Mouse (Mus musculus) heart, embryonic 15.5 days (tissue): ENCODE results near the gene Slc6a6. TPM values are rescaled to one million over a fixed set of nuclear protein-coding genes. Genes with fewer than 3 reads are reported as not detected.

Experiments used
- ATAC-seq: fragments of 200-750 bp; cut with Nextera tagmentation; replicated peaks from 2 replicates; pipeline ENCODE4 v1.8.0; 2017; ENCODE audit warnings: low read depth, moderate TSS enrichment; ENCODE audit not compliant: insufficient number of reproducible peaks, insufficient read depth, low FRiP score
- H3K27ac ChIP-seq: fragments of 300-500 bp; sonication (generic); 2 replicates; pipeline ENCODE4 v1.5.1; 2015; ENCODE audit warnings: mild to moderate bottlenecking, inconsistent platforms
- H3K27me3 ChIP-seq: fragments of 300-500 bp; sonication (generic); 2 replicates; pipeline ENCODE4 v1.6.1; 2015; ENCODE audit warnings: inconsistent platforms
- H3K36me3 ChIP-seq: fragments of 300-500 bp; sonication (generic); 2 replicates; pipeline ENCODE4 v1.6.1; 2015; ENCODE audit warnings: mild to moderate bottlenecking, inconsistent platforms
- H3K4me1 ChIP-seq: fragments of 300-500 bp; sonication (generic); replicated peaks from 2 replicates; pipeline ENCODE4 v1.6.1; 2015; ENCODE audit warnings: inconsistent platforms
- H3K4me2 ChIP-seq: fragments of 300-500 bp; sonication (generic); 2 replicates; pipeline ENCODE4 v1.6.1; 2015; ENCODE audit warnings: inconsistent platforms, mild to moderate bottlenecking, moderate library complexity
- H3K4me3 ChIP-seq: fragments of 300-500 bp; sonication (generic); 2 replicates; pipeline ENCODE4 v1.5.1; 2015; ENCODE audit warnings: mild to moderate bottlenecking, inconsistent platforms
- H3K9ac ChIP-seq: fragments of 300-500 bp; sonication (generic); 2 replicates; pipeline ENCODE4 v1.6.1; 2015; ENCODE audit warnings: mild to moderate bottlenecking, inconsistent platforms
- H3K9me3 ChIP-seq: fragments of 300-500 bp; sonication (generic); replicated peaks from 2 replicates; pipeline ENCODE4 v1.6.1; 2016; ENCODE audit warnings: inconsistent platforms
- WGBS: fragments of 180-500 bp; shearing (Covaris S2); methylation state at CpG from one replicate; pipeline ENCODE4 v1.1.7; 2015; ENCODE audit warnings: mixed read lengths; 5-methylcytosine and 5-hydroxymethylcytosine counted together
- polyA plus RNA-seq: library from polyadenylated mRNA; unstranded; fragments of >200 nt; fragmentation: Nextera tagmentation; extraction: Ambion mirVana; gene quantifications from 2 replicates; pipeline ENCODE4 v1.2.1, GENCODE M21; 2015

Gene Slc6a6
- polyA plus RNA-seq, 1 experiment from 2014 or later: 72.5 TPM

DNA sequence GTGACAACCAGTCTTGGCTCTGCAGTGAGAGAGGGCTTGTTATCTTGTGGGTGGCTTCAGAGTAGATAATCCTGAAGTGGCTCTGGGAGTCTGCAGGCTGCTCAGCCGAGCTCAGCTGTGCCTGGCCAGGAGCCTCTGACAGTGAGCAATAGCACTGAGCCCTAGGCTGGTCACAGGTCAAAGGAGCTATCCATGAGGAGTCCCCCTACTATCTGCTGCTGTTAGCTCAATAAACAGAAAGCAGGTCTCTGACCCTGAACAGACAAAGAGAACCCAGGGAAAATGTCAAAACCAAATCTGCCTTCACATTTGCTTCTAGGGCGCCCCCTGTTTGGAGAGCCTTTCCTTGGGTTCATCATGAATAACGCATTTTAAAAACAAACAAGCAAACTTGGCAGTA lies 28.6 kb upstream of the Slc6a6 start:
- Histone ChIP-seq H3K4me1 (peaks cover 31% of the 10 kb centered on the region), H3K9me3 (no peaks in the 10 kb centered on the region), H3K27me3 (peaks cover 13% of the 10 kb centered on the region), H3K27ac (0 out of 2 replicates have a peak overlapping the region, but pooled peaks have one; percentile 8), H3K36me3 (no peaks in the 10 kb centered on the region), H3K4me3 (no peak overlapping the region), H3K9ac (no peak overlapping the region), H3K4me2 (no peak overlapping the region)
- 38% methylated on average over 3 of the region's 3 CpGs for WGBS
- no peak for ATAC-seq

DNA sequence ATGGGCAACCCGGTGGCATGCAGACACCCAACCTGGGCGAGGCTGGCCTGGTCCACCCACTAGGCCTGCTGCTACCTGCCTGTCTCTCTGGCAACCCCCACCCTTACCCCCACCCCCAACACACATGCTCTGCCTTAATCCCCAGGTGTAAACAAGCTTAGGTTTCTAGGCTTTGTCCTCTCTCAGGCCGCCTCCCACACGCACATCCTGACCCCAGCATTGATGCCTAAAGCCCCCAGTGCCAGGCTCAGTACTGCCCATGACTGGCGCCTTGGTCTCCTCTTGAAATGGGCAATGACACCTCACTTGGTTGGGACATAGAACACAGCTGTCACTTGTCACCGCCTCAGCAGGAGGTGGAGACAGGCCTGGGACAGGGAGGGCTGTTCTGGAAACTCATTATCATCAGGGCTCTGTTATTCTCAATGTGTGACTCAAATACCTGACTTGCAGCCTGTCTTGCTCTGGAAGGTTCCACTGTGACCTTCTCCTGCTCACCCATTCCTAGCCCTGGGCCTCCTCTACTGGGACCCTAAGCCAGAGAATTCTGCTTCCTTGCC lies 27.9 kb upstream of the Slc6a6 start:
- H3K9me3 ChIP-seq: no peaks in the 10 kb centered on the region
- no peak overlapping the region for H3K9ac ChIP-seq
- peaks cover 35% of the 10 kb centered on the region for H3K4me1 ChIP-seq
- no peak; the same call in 1 of the 2 replicates for ATAC-seq
- H3K4me2 ChIP-seq: no peak overlapping the region
- H3K27ac ChIP-seq: 0 out of 2 replicates have a peak overlapping the region, but pooled peaks have one; percentile 8
- no peak overlapping the region for H3K4me3 ChIP-seq
- H3K27me3 ChIP-seq: peaks cover 13% of the 10 kb centered on the region
- H3K36me3 ChIP-seq: no peaks in the 10 kb centered on the region
- 54% methylated on average over 6 of the region's 6 CpGs for WGBS

DNA sequence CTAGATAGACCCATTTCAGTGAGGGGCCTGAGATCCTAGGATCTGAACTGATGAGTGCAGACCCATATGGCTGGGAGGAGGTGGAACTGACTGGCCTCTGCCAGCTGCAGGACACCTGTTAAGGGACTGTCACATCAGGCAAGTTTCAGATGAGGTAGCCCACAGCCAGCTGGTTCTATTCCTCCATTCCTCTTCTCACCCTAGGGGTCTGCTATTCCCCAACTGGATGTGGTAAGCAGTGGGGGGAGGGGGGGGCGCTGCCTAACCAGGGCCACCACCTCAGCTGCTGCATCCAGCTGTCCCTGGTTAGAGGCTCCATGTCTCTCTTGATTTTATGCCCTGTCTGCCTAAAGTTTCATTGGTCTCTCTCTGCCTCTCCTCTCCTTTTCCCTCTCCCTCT lies 25.6 kb upstream of the Slc6a6 start:
- ATAC-seq: no peak
- Histone ChIP-seq H3K4me3 (no peak overlapping the region), H3K4me2 (no peak overlapping the region), H3K27ac (no peak overlapping the region), H3K9me3 (no peaks in the 10 kb centered on the region), H3K36me3 (no peaks in the 10 kb centered on the region), H3K27me3 (no peaks in the 10 kb centered on the region; the same call in 1 of the 2 replicates), H3K4me1 (peaks cover 35% of the 10 kb centered on the region), H3K9ac (no peak overlapping the region)
- 58% methylated on average over 1 of the region's 1 CpGs for WGBS

DNA sequence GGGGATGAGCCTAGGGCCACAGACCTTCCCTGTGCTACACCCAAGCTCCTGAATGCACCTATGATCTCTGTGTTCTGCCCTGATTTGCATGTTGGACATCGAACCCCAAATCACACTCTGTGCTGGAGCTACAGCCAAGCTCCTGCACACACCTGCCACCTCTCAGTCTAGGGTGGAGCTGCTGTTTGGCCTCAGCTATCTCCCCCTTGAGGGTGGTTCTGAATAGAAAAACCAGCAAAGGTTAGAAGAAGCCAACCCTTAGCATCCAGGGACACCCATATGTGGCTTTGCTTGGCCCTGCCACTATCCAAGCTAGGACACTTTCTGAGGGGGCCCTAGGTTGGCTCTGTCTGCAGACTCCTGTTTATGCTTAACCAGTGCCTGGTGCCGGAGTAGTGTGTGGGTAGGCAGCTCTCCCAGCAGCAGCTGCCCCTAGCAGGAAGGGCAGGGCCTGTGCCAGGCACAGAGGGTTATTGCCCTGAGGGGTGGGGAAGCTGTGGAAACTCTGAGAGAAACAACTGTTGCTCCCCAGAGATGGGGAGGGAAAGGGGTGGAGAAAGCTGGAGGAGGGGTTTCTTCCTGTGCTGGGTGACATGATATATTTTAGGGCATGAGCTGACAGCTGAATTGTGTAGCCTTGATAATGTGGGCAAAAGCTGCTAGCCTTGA lies 23.9 kb upstream of the Slc6a6 start:
- WGBS: 61% methylated on average over 2 of the region's 2 CpGs
- Histone ChIP-seq H3K4me3 (no peak overlapping the region), H3K4me1 (peaks cover 31% of the 10 kb centered on the region), H3K9ac (no peak overlapping the region), H3K27me3 (no peaks in the 10 kb centered on the region; the same call in 1 of the 2 replicates), H3K27ac (peak overlapping the region; percentile 27; the same call in 1 of the 2 replicates), H3K9me3 (no peaks in the 10 kb centered on the region), H3K36me3 (no peaks in the 10 kb centered on the region), H3K4me2 (no peak overlapping the region)
- ATAC-seq: 0 out of 2 replicates have a peak, but pooled peaks have one; percentile 16

DNA sequence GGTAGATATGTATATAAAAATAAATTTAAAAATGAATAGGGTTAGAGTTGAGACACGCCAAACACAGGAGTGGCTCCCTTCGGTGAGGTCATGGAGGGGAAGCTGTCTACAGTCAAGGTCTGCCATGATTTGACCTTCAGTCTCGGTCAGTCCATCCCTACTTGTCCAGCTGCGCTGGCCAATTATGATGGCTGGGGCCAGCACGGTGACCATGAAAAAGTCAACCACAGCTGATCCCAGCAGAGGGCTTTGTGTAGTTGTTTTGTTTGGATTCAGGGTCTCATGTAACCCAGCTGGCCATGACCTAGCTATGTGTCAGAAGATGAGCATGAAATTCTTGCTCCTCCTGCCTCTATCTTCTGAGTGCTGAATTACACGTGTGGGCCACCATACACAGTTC lies 21.6 kb upstream of the Slc6a6 start:
- H3K9ac ChIP-seq: no peak overlapping the region
- no peak overlapping the region for H3K27ac ChIP-seq
- 82% methylated on average over 6 of the region's 6 CpGs for WGBS
- H3K27me3 ChIP-seq: no peaks in the 10 kb centered on the region; the same call in 1 of the 2 replicates
- H3K4me2 ChIP-seq: no peak overlapping the region
- no peak overlapping the region for H3K4me3 ChIP-seq
- no peak for ATAC-seq
- no peaks in the 10 kb centered on the region for H3K9me3 ChIP-seq
- peaks cover 15% of the 10 kb centered on the region for H3K4me1 ChIP-seq
- H3K36me3 ChIP-seq: no peaks in the 10 kb centered on the region

DNA sequence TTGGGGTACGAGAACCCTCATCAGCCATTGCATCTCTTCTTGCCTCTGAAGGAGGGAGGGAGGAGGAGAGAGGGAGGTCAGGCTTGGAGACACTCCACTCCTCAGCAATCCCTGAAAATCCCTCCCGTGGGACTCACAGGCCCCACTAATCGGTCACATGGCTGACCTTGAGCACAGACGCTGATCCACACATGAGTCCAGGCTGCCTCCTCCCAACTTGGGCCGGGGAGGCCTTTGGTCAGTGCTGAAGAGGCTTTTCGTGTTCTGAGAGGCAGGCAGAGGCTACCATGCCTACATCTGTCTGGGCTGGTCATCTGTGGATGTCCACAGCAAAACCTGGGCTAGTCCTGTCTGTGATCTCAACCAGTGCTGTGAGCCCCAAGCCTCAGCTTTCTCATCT lies 20.2 kb upstream of the Slc6a6 start:
- peaks cover 12% of the 10 kb centered on the region for H3K4me1 ChIP-seq
- 63% methylated on average over 6 of the region's 6 CpGs for WGBS
- H3K9me3 ChIP-seq: no peaks in the 10 kb centered on the region
- H3K4me3 ChIP-seq: no peak overlapping the region
- H3K4me2 ChIP-seq: no peak overlapping the region
- H3K36me3 ChIP-seq: no peaks in the 10 kb centered on the region
- no peak overlapping the region for H3K9ac ChIP-seq
- no peak for ATAC-seq
- no peak overlapping the region for H3K27ac ChIP-seq
- peaks cover 3% of the 10 kb centered on the region; the same call in 1 of the 2 replicates for H3K27me3 ChIP-seq

DNA sequence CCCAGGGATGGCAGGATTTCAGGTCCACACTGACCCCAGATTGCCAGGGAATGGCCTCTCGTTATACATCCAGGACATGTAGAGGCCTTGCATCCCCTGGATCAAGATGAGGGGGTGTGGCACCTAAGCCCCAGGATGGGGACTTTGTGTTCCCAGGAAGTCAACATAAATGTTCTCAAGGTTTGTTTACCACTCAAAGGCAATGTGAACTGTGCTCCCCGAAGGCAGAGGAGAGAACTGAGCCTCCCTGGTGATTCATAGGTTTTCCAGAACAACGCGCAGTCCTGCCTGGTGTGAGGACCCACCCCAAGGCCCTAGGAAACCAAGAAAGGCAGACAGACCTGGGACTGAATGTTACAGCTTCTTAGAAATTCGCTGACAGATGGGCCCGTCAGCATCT lies 18.6 kb upstream of the Slc6a6 start:
- Histone ChIP-seq H3K27me3 (0 out of 2 replicates have a peak, but pooled peaks cover 3% of the 10 kb centered on the region), H3K4me2 (no peak overlapping the region), H3K4me3 (no peak overlapping the region), H3K9ac (no peak overlapping the region), H3K4me1 (peaks cover 4% of the 10 kb centered on the region; the same call in 1 of the 2 replicates), H3K27ac (no peak overlapping the region), H3K36me3 (no peaks in the 10 kb centered on the region), H3K9me3 (no peaks in the 10 kb centered on the region)
- no peak for ATAC-seq
- 86% methylated on average over 6 of the region's 6 CpGs for WGBS

DNA sequence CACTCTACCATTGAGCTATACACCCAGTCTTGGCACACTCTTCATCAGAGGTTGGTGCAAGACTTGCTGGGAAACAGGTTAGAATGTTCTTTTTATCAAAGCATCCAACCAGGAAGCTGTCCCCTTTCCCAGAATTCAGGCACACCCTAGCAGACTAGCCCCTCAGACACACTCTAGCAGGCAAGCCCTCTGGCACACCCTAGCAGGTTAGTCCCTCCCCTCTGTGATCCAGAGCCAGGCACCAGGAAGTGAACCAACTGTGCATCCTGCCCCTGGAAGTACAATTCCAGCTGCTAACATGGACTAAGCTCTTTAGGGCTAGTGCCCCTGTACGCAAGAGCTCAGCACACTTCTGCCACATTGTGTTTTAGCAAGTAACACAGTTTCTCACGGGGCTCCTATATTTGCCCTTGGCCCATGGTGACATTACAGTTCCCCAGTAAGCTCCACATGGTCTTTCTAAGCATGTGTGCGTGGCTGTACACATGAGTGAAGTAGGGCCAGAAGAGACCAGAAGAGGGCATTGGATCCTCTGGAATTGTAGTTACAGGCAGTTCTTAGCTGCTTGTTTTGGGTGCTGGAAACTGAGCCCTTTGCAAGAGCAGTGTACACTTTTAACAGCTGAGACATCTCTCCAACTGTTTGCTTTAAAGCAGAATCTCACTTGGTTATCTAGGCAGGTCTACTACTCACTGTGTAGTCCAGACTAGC lies 17.7 kb upstream of the Slc6a6 start:
- Histone ChIP-seq H3K4me3 (no peak overlapping the region), H3K36me3 (no peaks in the 10 kb centered on the region), H3K27ac (no peak overlapping the region), H3K27me3 (0 out of 2 replicates have a peak, but pooled peaks cover 3% of the 10 kb centered on the region), H3K9ac (no peak overlapping the region), H3K9me3 (no peaks in the 10 kb centered on the region), H3K4me1 (no peaks in the 10 kb centered on the region), H3K4me2 (no peak overlapping the region)
- no peak for ATAC-seq
- WGBS: 87% methylated on average over 3 of the region's 3 CpGs

DNA sequence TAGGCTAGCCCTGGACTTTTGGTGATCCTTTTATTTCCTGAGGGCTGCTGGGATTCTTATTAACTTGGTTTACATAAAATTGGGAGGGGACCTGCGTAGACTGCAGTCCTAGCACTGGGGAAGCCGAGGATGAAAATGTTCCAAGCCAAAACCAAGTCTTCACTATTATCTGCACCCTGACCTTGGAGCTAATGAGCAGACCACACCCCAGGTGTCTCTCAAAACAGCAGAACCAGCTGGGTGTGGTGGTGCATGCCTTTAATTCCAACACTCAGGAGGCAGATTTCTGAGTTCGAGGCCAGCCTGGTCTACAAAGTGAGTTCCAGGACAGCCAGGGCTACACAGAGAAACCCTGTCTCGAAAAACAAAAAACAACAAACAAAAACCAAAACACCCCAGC lies 16.7 kb upstream of the Slc6a6 start:
- no peaks in the 10 kb centered on the region for H3K9me3 ChIP-seq
- 82% methylated on average over 4 of the region's 4 CpGs for WGBS
- ATAC-seq: no peak

DNA sequence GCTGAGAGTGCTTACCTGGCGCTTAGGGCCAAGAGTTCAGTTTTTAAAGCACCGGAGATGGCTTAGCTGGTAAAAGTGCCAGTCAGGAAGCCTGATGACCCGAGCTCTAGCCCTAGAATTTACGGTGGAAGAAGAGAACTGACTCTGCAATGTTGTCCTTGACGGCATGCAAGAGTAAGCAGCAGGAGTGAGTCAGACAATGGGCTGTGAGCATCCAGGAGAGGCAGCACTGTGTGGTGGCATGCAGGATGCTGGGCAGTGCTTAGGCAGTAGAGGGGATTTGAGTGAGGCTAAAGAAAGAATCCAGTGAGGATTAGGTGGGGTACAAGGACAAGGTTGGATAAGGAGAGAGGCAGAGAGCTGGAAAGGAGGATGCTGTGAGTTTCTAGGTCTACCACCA lies 15.6 kb upstream of the Slc6a6 start:
- Histone ChIP-seq H3K4me2 (no peak overlapping the region), H3K27ac (no peak overlapping the region), H3K36me3 (no peaks in the 10 kb centered on the region), H3K9ac (no peak overlapping the region), H3K9me3 (no peaks in the 10 kb centered on the region), H3K4me3 (no peak overlapping the region), H3K4me1 (0 out of 2 replicates have a peak, but pooled peaks cover 2% of the 10 kb centered on the region), H3K27me3 (0 out of 2 replicates have a peak, but pooled peaks cover 3% of the 10 kb centered on the region)
- 54% methylated on average over 5 of the region's 5 CpGs for WGBS
- ATAC-seq: no peak

More for the DNA sequence above, 16.7 kb upstream of the Slc6a6 start:
- Histone ChIP-seq H3K4me1 (no peaks in the 10 kb centered on the region), H3K36me3 (no peaks in the 10 kb centered on the region), H3K4me3 (no peak overlapping the region), H3K27me3 (0 out of 2 replicates have a peak, but pooled peaks cover 3% of the 10 kb centered on the region), H3K9ac (no peak overlapping the region), H3K27ac (no peak overlapping the region), H3K4me2 (no peak overlapping the region)

DNA sequence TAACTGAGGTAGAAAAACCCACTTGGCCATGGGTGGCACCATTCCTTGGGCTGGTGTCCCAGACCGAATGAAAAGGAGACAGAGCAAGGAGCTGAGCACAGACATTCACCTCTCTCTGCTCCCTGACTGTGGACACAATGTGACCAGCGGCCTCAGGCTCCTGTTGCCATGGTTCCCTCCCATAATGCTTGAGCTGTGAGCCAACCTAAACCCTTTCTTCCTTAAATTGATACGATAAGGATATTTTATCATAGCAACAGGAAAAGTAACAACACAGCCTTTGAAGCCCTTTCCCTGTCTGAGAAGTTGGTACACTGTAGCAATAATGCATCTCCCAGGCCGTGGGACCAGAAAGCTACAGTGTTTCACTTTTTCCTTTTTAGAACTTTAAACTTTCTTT lies 14.6 kb upstream of the Slc6a6 start:
- no peak overlapping the region for H3K4me3 ChIP-seq
- H3K9ac ChIP-seq: no peak overlapping the region
- WGBS: 58% methylated on average over 4 of the region's 4 CpGs
- H3K9me3 ChIP-seq: no peaks in the 10 kb centered on the region
- no peak overlapping the region for H3K27ac ChIP-seq
- no peak overlapping the region for H3K4me2 ChIP-seq
- 0 out of 2 replicates have a peak, but pooled peaks cover 3% of the 10 kb centered on the region for H3K27me3 ChIP-seq
- no peak for ATAC-seq
- peaks cover 5% of the 10 kb centered on the region; the same call in 1 of the 2 replicates for H3K4me1 ChIP-seq
- H3K36me3 ChIP-seq: no peaks in the 10 kb centered on the region
